Mouse (Mus musculus): ENCODE data around the gene Ptprk. TPM values are rescaled to one million over a fixed set of nuclear protein-coding genes. Genes with fewer than 3 reads are reported as not detected.
A peak's percentile ranks its signal among the peaks of the same experiment; 100 is the strongest.

Ptprk gene
- polyA plus RNA-seq, 1 experiment from 2014 or later, result 31.1 TPM

DNA sequence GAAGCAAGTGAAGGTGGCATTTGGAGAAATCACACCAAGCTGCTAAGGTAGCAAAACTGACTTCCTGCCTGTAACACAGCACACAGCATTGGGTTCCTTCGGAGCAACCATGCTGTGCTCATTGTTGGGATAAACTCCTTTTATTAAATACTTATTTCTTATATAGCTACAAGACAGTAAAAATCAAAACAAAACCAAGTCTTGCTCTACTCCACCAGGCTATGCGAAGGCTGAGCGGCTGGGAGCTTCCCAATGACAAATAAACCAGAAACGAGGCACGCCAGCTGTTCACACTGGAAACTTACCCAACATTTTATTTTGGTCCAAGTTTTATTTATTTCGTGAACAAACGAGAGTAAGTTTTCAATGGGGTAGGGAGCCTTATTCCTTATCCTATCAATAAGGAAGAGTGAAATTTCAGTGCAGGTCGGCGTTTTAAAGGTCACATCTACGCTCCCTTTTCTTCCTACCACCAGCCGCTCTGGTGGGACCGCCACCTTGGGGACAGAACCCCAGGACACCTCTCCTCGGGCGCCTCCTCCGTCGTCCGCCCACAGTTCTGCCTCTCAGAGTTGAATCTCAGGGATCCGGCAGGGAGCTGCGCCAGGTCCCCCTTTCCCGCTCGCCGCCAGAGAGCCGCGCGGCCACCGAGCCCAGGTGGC, 498 bp upstream of the Ptprk start:
- no peaks in the 10 kb centered on the region; the same call in 1 of the 2 replicates for H3K4me1 ChIP-seq (ENCODE audit: insufficient read depth, low read depth, low read length)
- H3K36me3 ChIP-seq (ENCODE audit: insufficient read depth, low read length), result no peaks in the 10 kb centered on the region
- peak overlapping the region; percentile 83 for H3K4me3 ChIP-seq (ENCODE audit: low read depth, low read length)
- H3K4me2 ChIP-seq (replicated peaks; ENCODE audit: low read depth, low read length), result peak overlapping the region; percentile 82
- H3K9me3 ChIP-seq (ENCODE audit: low read length), result no peaks in the 10 kb centered on the region
- peak; percentile 50 for ATAC-seq
- H3K27me3 ChIP-seq (replicated peaks; ENCODE audit: insufficient read depth, low read length), result no peaks in the 10 kb centered on the region
- under 1% methylated on average over 25 of the region's 26 CpGs for WGBS
- TF ChIP-seq CTCF (IDR thresholded peaks at IDR 0.05) (peak; percentile 19; the same call in 1 of the 2 replicates), EP300 (IDR thresholded peaks at IDR 0.05) (no peak)
- peak overlapping the region; percentile 89 for H3K9ac ChIP-seq (replicated peaks; ENCODE audit: low read depth)
- H3K27ac ChIP-seq (ENCODE audit: low read length), result peak overlapping the region; percentile 97
- DNase-seq (ENCODE audit: low spot score), result peak; percentile 77

DNA sequence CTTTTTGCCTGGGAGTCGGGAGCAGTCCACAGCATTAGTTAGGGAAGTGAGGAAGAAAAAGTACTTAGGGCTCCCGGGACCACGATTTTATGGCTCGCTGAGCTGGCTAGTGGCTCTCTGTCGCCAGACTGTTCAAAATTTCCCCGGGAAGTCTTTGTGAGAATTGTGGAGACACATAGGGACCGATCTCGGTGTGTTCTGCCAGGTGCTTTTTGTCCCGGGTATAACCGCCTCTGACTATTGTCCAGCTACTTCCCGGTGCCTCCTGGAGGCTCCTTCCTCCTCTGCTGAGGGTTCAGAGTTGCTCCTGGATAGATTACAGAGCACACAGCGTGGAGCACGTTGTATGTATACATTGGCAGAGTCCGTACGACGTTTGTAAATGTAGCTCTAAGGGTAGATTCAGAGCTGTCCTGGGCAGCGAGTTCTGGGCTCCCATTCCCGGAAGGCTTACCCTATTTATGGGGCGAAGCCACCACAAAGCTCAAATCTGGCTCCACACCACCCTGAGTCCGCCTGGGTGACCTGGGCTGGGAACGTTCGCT, 943 bp downstream of the Ptprk start:
- H3K4me2 ChIP-seq (replicated peaks; ENCODE audit: low read depth, low read length), result peak overlapping the region; percentile 82
- TF ChIP-seq EP300 (IDR thresholded peaks at IDR 0.05), result no peak
- no peak for TF ChIP-seq CTCF (IDR thresholded peaks at IDR 0.05)
- no peaks in the 10 kb centered on the region; the same call in 1 of the 2 replicates for H3K4me1 ChIP-seq (ENCODE audit: insufficient read depth, low read depth, low read length)
- no peaks in the 10 kb centered on the region for H3K36me3 ChIP-seq (ENCODE audit: insufficient read depth, low read length)
- H3K9ac ChIP-seq (replicated peaks; ENCODE audit: low read depth), result peak overlapping the region; percentile 89
- peak overlapping the region; percentile 83 for H3K4me3 ChIP-seq (ENCODE audit: low read depth, low read length)
- 0% methylated on average over 22 of the region's 22 CpGs for WGBS
- H3K27ac ChIP-seq (ENCODE audit: low read length), result peak overlapping the region; percentile 97
- ATAC-seq (no peak), DNase-seq (ENCODE audit: low spot score) (peak; percentile 68)
- no peaks in the 10 kb centered on the region for H3K9me3 ChIP-seq (ENCODE audit: low read length)
- no peaks in the 10 kb centered on the region for H3K27me3 ChIP-seq (replicated peaks; ENCODE audit: insufficient read depth, low read length)

- H3K9ac ChIP-seq (replicated peaks; ENCODE audit: low read depth), result peak overlapping the region; percentile 89
- ATAC-seq (peak; percentile 8; the same call in 1 of the 2 replicates), DNase-seq (ENCODE audit: low spot score) (peak; percentile 64)
- peak overlapping the region; percentile 97 for H3K27ac ChIP-seq (ENCODE audit: low read length)
- no peaks in the 10 kb centered on the region for H3K36me3 ChIP-seq (ENCODE audit: insufficient read depth, low read length)
- no peaks in the 10 kb centered on the region; the same call in 1 of the 2 replicates for H3K4me1 ChIP-seq (ENCODE audit: insufficient read depth, low read depth, low read length)
- H3K27me3 ChIP-seq (replicated peaks; ENCODE audit: insufficient read depth, low read length), result no peaks in the 10 kb centered on the region
- TF ChIP-seq CTCF (IDR thresholded peaks at IDR 0.05) (peak; percentile 20), EP300 (IDR thresholded peaks at IDR 0.05) (no peak)
- no peaks in the 10 kb centered on the region for H3K9me3 ChIP-seq (ENCODE audit: low read length)
- H3K4me3 ChIP-seq (ENCODE audit: low read depth, low read length), result peak overlapping the region; percentile 83
- H3K4me2 ChIP-seq (replicated peaks; ENCODE audit: low read depth, low read length), result peak overlapping the region; percentile 82
- 4% methylated on average over 30 of the region's 30 CpGs for WGBS
Measured at GRCm38 (mm10) chr10:28076036-28076855, 1.6 kb downstream of the Ptprk start.

DNA sequence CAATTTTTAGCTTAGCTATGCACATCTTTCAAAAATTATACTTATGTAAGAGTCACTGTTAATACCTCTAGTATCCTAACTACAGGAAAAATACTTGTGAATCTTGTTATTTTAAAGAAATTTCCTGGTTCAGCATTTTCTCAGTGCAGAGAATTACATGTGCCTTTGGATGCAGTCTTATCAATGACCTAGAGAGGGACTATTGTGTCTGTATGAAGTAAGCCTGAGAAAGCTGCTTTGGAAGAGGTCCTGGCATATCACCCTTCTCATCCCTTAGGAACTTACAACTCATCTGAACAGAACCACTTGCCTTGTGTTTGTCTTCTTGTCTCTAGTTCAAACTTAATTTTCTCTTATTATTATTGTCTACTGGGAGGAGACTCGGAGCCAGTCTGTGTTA, 3.6 kb downstream of the Ptprk start:
- Histone ChIP-seq H3K4me3 (ENCODE audit: low read depth, low read length) (no peak overlapping the region), H3K4me2 (replicated peaks; ENCODE audit: low read depth, low read length) (no peak overlapping the region), H3K27me3 (replicated peaks; ENCODE audit: insufficient read depth, low read length) (no peaks in the 10 kb centered on the region), H3K36me3 (ENCODE audit: insufficient read depth, low read length) (no peaks in the 10 kb centered on the region), H3K9ac (replicated peaks; ENCODE audit: low read depth) (no peak overlapping the region), H3K9me3 (ENCODE audit: low read length) (no peaks in the 10 kb centered on the region), H3K27ac (ENCODE audit: low read length) (no peak overlapping the region), H3K4me1 (ENCODE audit: insufficient read depth, low read depth, low read length) (no peaks in the 10 kb centered on the region; the same call in 1 of the 2 replicates)
- ATAC-seq (no peak), DNase-seq (ENCODE audit: low spot score) (peak; percentile 55)
- TF ChIP-seq EP300 (IDR thresholded peaks at IDR 0.05), result no peak
- TF ChIP-seq CTCF (IDR thresholded peaks at IDR 0.05), result peak; percentile 46
- 93% methylated on average over 1 of the region's 1 CpGs for WGBS

DNA sequence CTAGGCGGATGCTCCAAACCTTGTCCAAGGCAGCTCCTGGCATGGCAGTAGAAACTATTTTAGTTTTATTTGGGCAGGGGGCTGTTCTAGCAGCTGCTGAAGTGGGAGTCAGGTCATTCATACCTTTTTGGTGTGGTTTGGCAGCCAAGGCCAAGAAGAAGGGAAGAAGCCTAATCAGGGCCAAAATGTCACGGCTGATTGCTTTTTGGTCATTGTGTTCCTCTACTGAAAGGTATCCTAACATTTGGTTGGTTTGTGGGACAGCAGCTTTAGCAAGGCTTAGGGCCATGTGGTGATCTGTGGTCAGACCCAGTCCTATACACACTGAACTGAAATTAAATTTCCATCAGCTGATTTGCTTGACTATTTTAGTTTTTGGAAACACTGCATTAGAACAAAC, 6.6 kb downstream of the Ptprk start:
- Histone ChIP-seq H3K27ac (ENCODE audit: low read length) (no peak overlapping the region), H3K36me3 (ENCODE audit: insufficient read depth, low read length) (no peaks in the 10 kb centered on the region), H3K4me3 (ENCODE audit: low read depth, low read length) (no peak overlapping the region), H3K27me3 (replicated peaks; ENCODE audit: insufficient read depth, low read length) (no peaks in the 10 kb centered on the region), H3K9ac (replicated peaks; ENCODE audit: low read depth) (no peak overlapping the region), H3K4me1 (ENCODE audit: insufficient read depth, low read depth, low read length) (peaks cover 4% of the 10 kb centered on the region; the same call in 1 of the 2 replicates), H3K4me2 (replicated peaks; ENCODE audit: low read depth, low read length) (no peak overlapping the region), H3K9me3 (ENCODE audit: low read length) (no peaks in the 10 kb centered on the region)
- ATAC-seq (no peak), DNase-seq (ENCODE audit: low spot score) (no peak)
- TF ChIP-seq EP300 (IDR thresholded peaks at IDR 0.05) (no peak), CTCF (IDR thresholded peaks at IDR 0.05) (no peak)
- WGBS, result 92% methylated on average over 2 of the region's 2 CpGs

DNA sequence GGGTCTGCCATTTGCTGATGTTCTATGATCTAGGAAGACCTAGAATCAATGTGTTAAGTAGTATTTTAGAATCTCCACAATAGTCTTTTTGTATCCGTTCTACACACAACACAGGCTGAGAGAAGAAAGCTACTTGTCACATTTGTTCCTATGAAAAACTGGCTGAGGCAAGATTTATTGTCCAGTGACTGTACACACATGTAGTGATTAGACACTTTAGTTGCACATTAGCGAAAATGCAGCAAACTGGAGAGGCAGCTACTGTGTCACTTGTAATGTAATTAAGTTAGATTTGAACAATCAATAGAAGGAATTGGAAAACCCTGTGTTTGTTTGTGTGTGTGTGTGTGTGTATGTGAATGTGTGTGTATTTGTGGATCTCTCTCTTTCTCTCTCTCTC, 8.6 kb downstream of the Ptprk start:
- Histone ChIP-seq H3K4me2 (replicated peaks; ENCODE audit: low read depth, low read length) (no peak overlapping the region), H3K36me3 (ENCODE audit: insufficient read depth, low read length) (no peaks in the 10 kb centered on the region), H3K27me3 (replicated peaks; ENCODE audit: insufficient read depth, low read length) (no peaks in the 10 kb centered on the region), H3K9ac (replicated peaks; ENCODE audit: low read depth) (no peak overlapping the region), H3K27ac (ENCODE audit: low read length) (no peak overlapping the region), H3K4me1 (ENCODE audit: insufficient read depth, low read depth, low read length) (peaks cover 4% of the 10 kb centered on the region; the same call in 1 of the 2 replicates), H3K4me3 (ENCODE audit: low read depth, low read length) (no peak overlapping the region), H3K9me3 (ENCODE audit: low read length) (no peaks in the 10 kb centered on the region)
- TF ChIP-seq EP300 (IDR thresholded peaks at IDR 0.05) (no peak), CTCF (IDR thresholded peaks at IDR 0.05) (no peak)
- WGBS, result 80% methylated on average over 2 of the region's 2 CpGs
- DNase-seq (ENCODE audit: low spot score), result no peak
- ATAC-seq, result no peak

All from lung, postnatal 0 days (tissue).